Mouse (Mus musculus) myocyte (in vitro differentiated cells): ENCODE data around the gene Sebox. TPM values are rescaled to one million over a fixed set of nuclear protein-coding genes. Genes with fewer than 3 reads are reported as not detected.
A peak's percentile ranks its signal among the peaks of the same experiment; 100 is the strongest.

Source experiments
- H3K27me3 ChIP-seq: one replicate; pipeline ENCODE4 v1.6.1; 2011; ENCODE audit not compliant: control insufficient read depth, insufficient read depth, insufficient read length
- H3K36me3 ChIP-seq: one replicate; pipeline ENCODE4 v1.6.1; 2011; ENCODE audit not compliant: control insufficient read depth, insufficient read depth
- H3K4me2 ChIP-seq: one replicate; pipeline ENCODE4 v1.6.1; 2011; ENCODE audit warnings: low read depth, control low read depth
- H3K4me3 ChIP-seq: one replicate; pipeline ENCODE4 v1.5.1; 2011; ENCODE audit warnings: mild to moderate bottlenecking, control low read depth, moderate library complexity
- H3K79me2 ChIP-seq: one replicate; pipeline ENCODE4 v1.6.1; 2011; ENCODE audit not compliant: control insufficient read depth, insufficient read depth
- H3ac ChIP-seq: one replicate; pipeline ENCODE4 v1.6.1; 2011; ENCODE audit not compliant: control insufficient read depth, insufficient read length
- CEBPB ChIP-seq: IDR thresholded peaks from 2 replicates; pipeline ENCODE4 v1.6.1; 2011; ENCODE audit warnings: mild to moderate bottlenecking, moderate library complexity; ENCODE audit not compliant: poor library complexity, insufficient read depth, severe bottlenecking
- E2F4 ChIP-seq: IDR thresholded peaks from one replicate; pipeline ENCODE4 v1.6.1; 2011; ENCODE audit warnings: mild to moderate bottlenecking, control low read depth, moderate library complexity; ENCODE audit not compliant: insufficient read depth
- MAX ChIP-seq: IDR thresholded peaks from one replicate; pipeline ENCODE4 v1.6.1; 2011; ENCODE audit warnings: low read depth, mild to moderate bottlenecking, control low read depth
- MYOD1 ChIP-seq, 3 experiments: IDR thresholded peaks; one replicate each; pipeline ENCODE4 v1.6.1; 2011; ENCODE audit warnings: control low read depth in 2 of 3, low read depth in 2 of 3, mild to moderate bottlenecking in 2 of 3, moderate library complexity in 1 of 3; ENCODE audit not compliant: insufficient read length in 2 of 3, control insufficient read depth in 1 of 3
- MYOG ChIP-seq, 3 experiments: IDR thresholded peaks; one replicate each; pipeline ENCODE4 v1.6.1; 2011; ENCODE audit warnings: control low read depth in 2 of 3, low read depth in 2 of 3, mild to moderate bottlenecking in 2 of 3; ENCODE audit not compliant: insufficient read length in 2 of 3, control insufficient read depth in 1 of 3, insufficient read depth in 1 of 3
- POLR2A ChIP-seq: IDR thresholded peaks from one replicate; pipeline ENCODE4 v1.6.1; 2011; ENCODE audit warnings: low read depth, mild to moderate bottlenecking, control low read depth, moderate library complexity; ENCODE audit not compliant: insufficient read length
- POLR2AphosphoS2 ChIP-seq: IDR thresholded peaks from one replicate; pipeline ENCODE4 v1.6.1; 2011; ENCODE audit warnings: low read depth, control low read depth; ENCODE audit not compliant: insufficient read length
- REST ChIP-seq: IDR thresholded peaks from one replicate; pipeline ENCODE4 v1.6.1; 2011; ENCODE audit warnings: mild to moderate bottlenecking, control low read depth, moderate library complexity; ENCODE audit not compliant: insufficient read depth, insufficient read length
- SRF ChIP-seq: IDR thresholded peaks from one replicate; pipeline ENCODE4 v1.6.1; 2011; ENCODE audit warnings: low read depth; ENCODE audit not compliant: control insufficient read depth, insufficient read length
- TCF12 ChIP-seq: IDR thresholded peaks from one replicate; pipeline ENCODE4 v1.6.1; 2011; ENCODE audit warnings: mild to moderate bottlenecking, control low read depth; ENCODE audit not compliant: poor library complexity, insufficient read depth, severe bottlenecking
- TCF3 ChIP-seq: IDR thresholded peaks from one replicate; pipeline ENCODE4 v1.6.1; 2011; ENCODE audit warnings: low read depth, control low read depth; ENCODE audit not compliant: insufficient read length
- USF1 ChIP-seq: IDR thresholded peaks from one replicate; pipeline ENCODE4 v1.6.1; 2011; ENCODE audit warnings: low read depth, mild to moderate bottlenecking, control low read depth, moderate library complexity
- polyA plus RNA-seq: library from polyadenylated mRNA; unstranded; fragments of >200 nt; fragmentation: generic; extraction: Trizol; gene quantifications from one replicate; pipeline ENCODE4 v1.2.1, GENCODE M21; 2012; ENCODE audit warnings: missing spikeins

Gene Sebox
- polyA plus RNA-seq, 1 experiment, result not detected

DNA sequence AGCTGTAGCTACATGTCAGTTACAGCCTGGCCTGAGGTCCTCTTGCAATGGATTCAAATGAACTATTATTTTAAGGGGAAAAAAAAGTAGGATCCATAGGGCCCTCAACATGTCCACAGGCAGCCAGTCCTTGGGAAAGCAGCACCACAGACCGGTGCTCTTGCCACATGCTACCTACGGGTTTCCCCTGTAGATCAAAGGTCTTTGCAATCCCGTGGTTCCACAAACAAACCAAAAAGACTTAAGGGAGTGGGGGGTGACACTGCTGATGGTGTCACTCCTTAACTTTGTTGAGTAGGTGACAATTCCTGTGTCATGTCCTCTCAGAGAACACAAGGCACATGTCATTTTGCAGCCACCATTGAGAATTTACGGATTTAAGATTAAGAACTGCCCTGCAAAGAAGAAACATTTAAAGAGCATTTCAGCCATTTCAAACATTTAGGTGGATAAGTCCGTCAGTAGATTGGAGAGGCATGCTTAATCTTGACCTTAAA is 46.3 kb downstream of the Sebox start:
- H3ac ChIP-seq, result peak overlapping the region; percentile 43
- H3K79me2 ChIP-seq, result peaks cover 58% of the 10 kb centered on the region
- H3K4me2 ChIP-seq, result peak overlapping the region; percentile 82
- peak overlapping the region; percentile 63 for H3K4me3 ChIP-seq
- TF ChIP-seq POLR2A (no peak), SRF (no peak), USF1 (no peak), E2F4 (no peak), MYOD1 (IDR thresholded peaks at IDR 0.05; ENCODE audit: control insufficient read depth in 1 of 3, insufficient read length in 2 of 3, low read depth in 2 of 3) (no peak)
- no peaks in the 10 kb centered on the region for H3K27me3 ChIP-seq
- H3K36me3 ChIP-seq, result peaks cover 13% of the 10 kb centered on the region

DNA sequence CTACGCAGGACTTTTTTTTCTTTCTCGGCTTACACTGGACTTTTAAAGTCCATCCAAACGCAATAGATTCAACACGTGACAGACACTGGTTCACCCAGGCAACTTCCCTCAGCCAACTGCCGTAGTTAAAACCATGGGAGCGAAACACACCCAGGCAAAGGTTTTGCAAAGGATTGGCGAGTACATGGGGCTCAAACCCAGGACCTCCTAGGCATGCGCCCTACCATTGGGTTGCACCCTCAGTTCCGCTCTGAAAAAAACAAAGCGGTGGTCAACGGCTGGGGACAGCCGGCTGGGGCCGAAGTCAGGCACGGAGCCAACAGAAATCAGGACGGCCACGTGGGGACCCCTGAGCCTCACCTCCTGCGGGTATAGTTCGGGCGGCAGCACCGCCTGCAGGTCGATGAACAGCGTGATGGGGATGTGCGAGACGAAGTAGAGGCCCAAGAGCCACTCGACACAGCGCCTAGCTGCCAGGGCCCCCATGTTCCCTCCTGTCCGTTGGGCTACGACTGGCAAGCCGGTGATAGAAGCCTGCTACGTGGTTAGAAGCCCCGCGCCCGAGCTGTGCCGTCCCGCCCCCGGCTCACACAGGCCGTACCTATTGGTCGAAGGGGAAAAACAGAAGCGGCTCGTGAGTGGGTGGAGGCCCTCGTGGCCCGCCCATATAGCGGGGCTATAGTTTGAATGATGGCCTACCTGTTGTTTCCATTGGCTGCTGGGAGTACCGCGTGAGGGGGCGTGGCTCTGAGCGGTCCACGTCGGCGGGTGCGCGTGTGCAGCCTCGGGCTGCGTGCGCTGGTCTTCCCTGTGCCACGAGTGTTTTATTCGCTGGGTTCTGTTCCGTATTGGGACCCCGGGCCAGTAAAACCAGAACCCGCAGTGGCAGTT is 47.2 kb downstream of the Sebox start, which contains the start of gene Tmem97:
Gene Tmem97 (minus strand): TSS at position 610 of the 891 bp plus-strand sequence.
- peaks cover 49% of the 10 kb centered on the region for H3K79me2 ChIP-seq
- H3K4me3 ChIP-seq, result peak within 1 kb of the TSS; percentile 63
- TF ChIP-seq CEBPB, result no peak
- TF ChIP-seq MYOD1 (IDR thresholded peaks at IDR 0.05; ENCODE audit: control insufficient read depth in 1 of 3, insufficient read length in 2 of 3, low read depth in 2 of 3), result peak in 1 of 3 experiments; percentile 11
- TF ChIP-seq MAX, result no peak
- peak; percentile 75 for TF ChIP-seq SRF
- TF ChIP-seq TCF3, result no peak
- TF ChIP-seq USF1, result peak; percentile 77
- peak; percentile 76 for TF ChIP-seq E2F4
- peak; percentile 85 for TF ChIP-seq POLR2AphosphoS2
- TF ChIP-seq REST, result no peak
- TF ChIP-seq TCF12, result no peak
- peak; percentile 90 for TF ChIP-seq POLR2A
- TF ChIP-seq MYOG (IDR thresholded peaks at IDR 0.05; ENCODE audit: control insufficient read depth in 1 of 3, insufficient read depth in 1 of 3, insufficient read length in 2 of 3, low read depth in 2 of 3), result peak in 1 of 3 experiments; percentile 26
- peaks cover 8% of the 10 kb centered on the region for H3K36me3 ChIP-seq
- H3K27me3 ChIP-seq, result no peaks in the 10 kb centered on the region
- H3K4me2 ChIP-seq, result peak within 1 kb of the TSS; percentile 82
- H3ac ChIP-seq, result peak within 1 kb of the TSS; percentile 43

DNA sequence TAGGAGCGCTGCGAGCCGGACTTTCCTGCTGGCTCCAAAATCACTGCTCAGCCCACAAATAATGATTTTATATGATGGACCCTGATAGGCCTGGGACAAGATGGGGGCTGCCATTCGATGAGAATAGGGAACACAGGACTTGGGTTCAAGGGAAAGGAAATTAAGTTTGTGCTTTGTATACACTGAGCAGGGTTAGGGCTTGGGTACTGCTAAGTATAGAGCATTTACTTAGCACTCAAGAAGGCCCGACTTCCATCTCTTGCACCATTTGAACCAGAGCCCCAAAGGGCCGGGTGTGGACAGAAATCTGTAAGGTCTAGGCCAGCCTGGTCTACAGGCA is 47.8 kb downstream of the Sebox start:
- TF ChIP-seq CEBPB (no peak), TCF3 (no peak), USF1 (no peak), MYOD1 (IDR thresholded peaks at IDR 0.05; ENCODE audit: control insufficient read depth in 1 of 3, insufficient read length in 2 of 3, low read depth in 2 of 3) (no peak), POLR2AphosphoS2 (no peak)
- Histone ChIP-seq H3ac (no peak overlapping the region), H3K27me3 (no peaks in the 10 kb centered on the region), H3K36me3 (peaks cover 5% of the 10 kb centered on the region), H3K79me2 (peaks cover 43% of the 10 kb centered on the region), H3K4me2 (peak overlapping the region; percentile 82), H3K4me3 (peak overlapping the region; percentile 63)

Other genes with a start within 250 kb of the Sebox start
- 65.8 TPM for gene 2610507B11Rik, start 241.7 kb upstream of the Sebox start, polyA plus RNA-seq
- gene BC030499, start 212.6 kb upstream of the Sebox start, polyA plus RNA-seq, result 0.20 TPM
- 19.2 TPM for gene Spag5, start 201.9 kb upstream of the Sebox start, polyA plus RNA-seq
- gene Aldoc, start 180.5 kb upstream of the Sebox start, polyA plus RNA-seq, result 1.7 TPM
- gene Pigs, start 175.0 kb upstream of the Sebox start, polyA plus RNA-seq, result 50.2 TPM
- gene Unc119, start 160.0 kb upstream of the Sebox start, polyA plus RNA-seq, result 24.8 TPM
- gene Foxn1, start 116.9 kb upstream of the Sebox start, polyA plus RNA-seq, result 0.01 TPM
- gene Slc13a2, start 81.2 kb upstream of the Sebox start, polyA plus RNA-seq, result 0.01 TPM
- 7.5 TPM for gene Slc46a1, start 37.8 kb upstream of the Sebox start, polyA plus RNA-seq
- 0.17 TPM for gene Sarm1, start 5.7 kb upstream of the Sebox start, polyA plus RNA-seq
- gene Vtn, start 4.4 kb upstream of the Sebox start, polyA plus RNA-seq, result not detected
- 35.0 TPM for gene Tmem199, start 8.7 kb downstream of the Sebox start, polyA plus RNA-seq
- gene Poldip2, start 8.7 kb downstream of the Sebox start, polyA plus RNA-seq, result 103 TPM
- gene Tnfaip1, start 32.9 kb downstream of the Sebox start, polyA plus RNA-seq, result 59.3 TPM
- gene Ift20, start 32.9 kb downstream of the Sebox start, polyA plus RNA-seq, result 53.9 TPM
- 125 TPM for gene Tmem97, start 47.3 kb downstream of the Sebox start, polyA plus RNA-seq
- gene Nlk, start 193.9 kb downstream of the Sebox start, polyA plus RNA-seq, result 5.0 TPM
- gene Ccnq, start 248.3 kb downstream of the Sebox start, polyA plus RNA-seq, result 32.8 TPM